Mouse (Mus musculus): Measurements from ENCODE around the gene Ptgr1.

- no peak for TF ChIP-seq CTCF (IDR thresholded peaks at IDR 0.05; ENCODE audit: borderline replicate concordance, control insufficient read depth, extremely low read depth, insufficient read depth, low read length, poor library complexity)
- TF ChIP-seq POLR2A (IDR thresholded peaks at IDR 0.05; ENCODE audit: control insufficient read depth, extremely low read depth, insufficient read depth, low read length, poor library complexity) = no peak
Observed at GRCm38 (mm10) chr4:59009186-59009585, 22.3 kb upstream of the Ptgr1 start.
